Mouse (Mus musculus) kidney, adult 11 months (tissue): ENCODE measurements around the gene Srgap1.
"Not testable (repeated sequence)": the region's sequence is repeated elsewhere in the genome, so short reads cannot be mapped to it uniquely, and the experiment has no call there.

Experiments used
- DNase-seq: peaks from one replicate; pipeline ENCODE4 v3.0.0; 2022

The Srgap1 gene

GRCm38 (mm10) chr10:121807771-121808170 is 239.3 kb downstream of the Srgap1 start:
- no peak for DNase-seq

GRCm38 (mm10) chr10:121806806-121807205 is 240.3 kb downstream of the Srgap1 start:
- no peak for DNase-seq

GRCm38 (mm10) chr10:121805933-121806341 is 241.2 kb downstream of the Srgap1 start:
- no peak for DNase-seq

GRCm38 (mm10) chr10:121804551-121804950 is 242.6 kb downstream of the Srgap1 start:
- DNase-seq: no peak

- no peak for DNase-seq
These were observed 247.1 kb downstream of the Srgap1 start for GRCm38 (mm10) chr10:121800041-121800440.

GRCm38 (mm10) chr10:121796027-121796802 is 250.9 kb downstream of the Srgap1 start:
- peak; percentile 14 for DNase-seq

- no peak for DNase-seq
These were observed 252.6 kb downstream of the Srgap1 start for GRCm38 (mm10) chr10:121794486-121794885.

GRCm38 (mm10) chr10:121792661-121793060 is 254.5 kb downstream of the Srgap1 start:
- DNase-seq: no peak

- DNase-seq: no peak
These were observed 257.0 kb downstream of the Srgap1 start for GRCm38 (mm10) chr10:121790078-121790477.

GRCm38 (mm10) chr10:121788536-121788935 is 258.6 kb downstream of the Srgap1 start:
- DNase-seq: no peak

GRCm38 (mm10) chr10:121781159-121781558 is 266.0 kb downstream of the Srgap1 start:
- no peak for DNase-seq

GRCm38 (mm10) chr10:121775990-121776389 is 271.1 kb downstream of the Srgap1 start:
- no peak for DNase-seq

- DNase-seq: no peak
These were observed 273.3 kb downstream of the Srgap1 start for GRCm38 (mm10) chr10:121773813-121774212.

- no peak for DNase-seq
These were observed 276.2 kb downstream of the Srgap1 start for GRCm38 (mm10) chr10:121770624-121771577.

GRCm38 (mm10) chr10:121769711-121770110 is 277.4 kb downstream of the Srgap1 start:
- no peak for DNase-seq

GRCm38 (mm10) chr10:121767295-121767694 is 279.8 kb downstream of the Srgap1 start:
- not testable (repeated sequence) for DNase-seq

- no peak for DNase-seq
These were observed 281.7 kb downstream of the Srgap1 start for GRCm38 (mm10) chr10:121765174-121766057.

- DNase-seq: no peak
These were observed 282.5 kb downstream of the Srgap1 start for GRCm38 (mm10) chr10:121764469-121765173.

GRCm38 (mm10) chr10:121763191-121763590 is 283.9 kb downstream of the Srgap1 start:
- no peak for DNase-seq

- no peak for DNase-seq
These were observed 285.0 kb downstream of the Srgap1 start for GRCm38 (mm10) chr10:121762141-121762540.

GRCm38 (mm10) chr10:121759095-121759494 is 288.0 kb downstream of the Srgap1 start:
- DNase-seq: no peak

GRCm38 (mm10) chr10:121756677-121757076 is 290.4 kb downstream of the Srgap1 start:
- no peak for DNase-seq
